ENCODE assay signal across 13 mouse cellular contexts in the genomic region with DNA sequence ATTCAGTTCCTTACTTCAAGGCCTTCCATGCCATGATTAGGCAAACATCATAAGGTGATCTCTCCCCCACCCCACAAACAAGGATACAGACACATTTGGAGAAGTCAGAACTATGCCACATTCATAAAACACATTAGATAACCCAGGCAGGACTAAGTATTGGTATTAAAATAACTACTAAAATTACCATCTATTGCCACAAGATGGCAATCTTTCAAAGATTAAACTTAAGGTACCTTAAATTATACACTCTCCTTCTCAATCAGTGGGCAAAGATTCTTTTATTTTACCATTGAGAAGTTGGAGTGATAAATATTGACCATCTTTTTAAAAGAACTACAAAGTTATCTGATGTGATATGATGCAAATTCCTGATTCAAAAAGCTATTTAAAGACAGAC.
DNase-seq lines count a peak whose midpoint lies in the region; ATAC-seq and TF ChIP-seq lines count a peak whose summit lies in the region.
"Had no signal": no experiment of that assay in that cellular context is flagged by ENCODE, and none has a peak within 500 bp of the region (broad histone marks: within the 10 kb centered on the region; RNA-seq: fewer than 3 reads in every experiment).

No protein-coding gene starts in this region.

- H3K4me1 ChIP-seq in forebrain, embryonic 14.5 days (ENCODE audit: control insufficient read depth, insufficient read depth, low read length) = no peaks in the 10 kb centered on the region
- no peaks in the 10 kb centered on the region for H3K4me1 ChIP-seq in forebrain, embryonic 13.5 days
- H3K4me1 ChIP-seq: midbrain, embryonic 13.5 days had no signal

- H3K4me2 ChIP-seq in forebrain, embryonic 14.5 days (ENCODE audit: low read length) = no peak overlapping the region
- no peak overlapping the region for H3K4me2 ChIP-seq in forebrain, embryonic 13.5 days
- H3K4me2 ChIP-seq: midbrain, embryonic 13.5 days; neural tube, embryonic 15.5 days had no signal

- no peak overlapping the region for H3K9ac ChIP-seq in forebrain, embryonic 14.5 days (ENCODE audit: low read length)
- no peak overlapping the region for H3K9ac ChIP-seq in forebrain, embryonic 13.5 days
- H3K9ac ChIP-seq: midbrain, embryonic 13.5 days; neural tube, embryonic 15.5 days had no signal

- H3K4me3 ChIP-seq in forebrain, embryonic 14.5 days (ENCODE audit: low read depth, low read length) = no peak overlapping the region
- H3K4me3 ChIP-seq in forebrain, embryonic 13.5 days = no peak overlapping the region
- no peak overlapping the region for H3K4me3 ChIP-seq in layer of hippocampus, adult 2 months
- H3K4me3 ChIP-seq: midbrain, embryonic 13.5 days; neural tube, embryonic 15.5 days had no signal

- H3K36me3 ChIP-seq in forebrain, embryonic 14.5 days (ENCODE audit: control insufficient read depth, insufficient read depth, low read length) = 0 out of 2 replicates have a peak, but pooled peaks cover 3% of the 10 kb centered on the region
- peaks cover 6% of the 10 kb centered on the region; the same call in 1 of the 2 replicates for H3K36me3 ChIP-seq in forebrain, embryonic 13.5 days (ENCODE audit: poor library complexity, severe bottlenecking)

- peak; percentile 70 for DNase-seq in forebrain, embryonic 14.5 days (ENCODE audit: low spot score)
- no peak for DNase-seq in layer of hippocampus, adult 2 months (ENCODE audit: low spot score in 2 of 2)
- no peak for DNase-seq in layer of hippocampus, postnatal 36 days
- DNase-seq in 416B (ENCODE audit: low read depth) = peak; percentile 27
- DNase-seq in ovary, postnatal 10 days (ENCODE audit: low spot score) = no peak
- no peak for DNase-seq in right cerebral cortex, postnatal 10 days (ENCODE audit: low spot score in 2 of 2)
- DNase-seq: gastrocnemius, postnatal 14 days; heart, postnatal 10 days had no signal

- TF ChIP-seq CTCF in layer of hippocampus, adult 2 months (conservative IDR thresholded peaks at IDR 0.05) = peak; percentile 82

- ATAC-seq in forebrain, embryonic 14.5 days = no peak
- ATAC-seq in forebrain, embryonic 13.5 days = no peak
- ATAC-seq in common myeloid progenitor, adult 5-6 weeks (replicated peaks; ENCODE audit: low read depth, poor library complexity, severe bottlenecking) = 0 out of 2 replicates have a peak, but pooled peaks have one; percentile 32
- ATAC-seq: CD4-positive, CD25-positive, alpha-beta regulatory T cell, adult 4 months; midbrain, embryonic 13.5 days had no signal

- H3K27ac ChIP-seq in forebrain, embryonic 14.5 days (ENCODE audit: low read depth, low read length) = no peak overlapping the region
- H3K27ac ChIP-seq in forebrain, embryonic 13.5 days = no peak overlapping the region
- H3K27ac ChIP-seq in layer of hippocampus, adult 2 months = no peak overlapping the region
- H3K27ac ChIP-seq: midbrain, embryonic 13.5 days; neural tube, embryonic 15.5 days had no signal

- H3K9me3 ChIP-seq in forebrain, embryonic 14.5 days (replicated peaks; ENCODE audit: control insufficient read depth, low read length) = no peaks in the 10 kb centered on the region
- no peaks in the 10 kb centered on the region for H3K9me3 ChIP-seq in forebrain, embryonic 13.5 days (replicated peaks)
- H3K9me3 ChIP-seq: midbrain, embryonic 13.5 days; neural tube, embryonic 15.5 days had no signal

- no peaks in the 10 kb centered on the region for H3K27me3 ChIP-seq in forebrain, embryonic 14.5 days (replicated peaks; ENCODE audit: control insufficient read depth, insufficient read depth, low read length)
- no peaks in the 10 kb centered on the region for H3K27me3 ChIP-seq in forebrain, embryonic 13.5 days
- H3K27me3 ChIP-seq: midbrain, embryonic 13.5 days; neural tube, embryonic 15.5 days had no signal

Comparison
In these comparisons a context has a peak if more than half of its experiments do, and no peak if none do; other contexts are left out.
1. DNase-seq: peak in forebrain, embryonic 14.5 days (single experiment) and 416B (single experiment); none in layer of hippocampus, adult 2 months (0 of 2), layer of hippocampus, postnatal 36 days (0 of 2), ovary, postnatal 10 days (single experiment) and right cerebral cortex, postnatal 10 days (0 of 2).